Mouse (Mus musculus) megakaryocyte, embryonic 14.5 days (primary cell): ENCODE data around the gene Kifc5b.

ENCODE experiments used
- FLI1 ChIP-seq: IDR thresholded peaks from 2 replicates; pipeline ENCODE4 v1.6.1; 2012; ENCODE audit warnings: low read length, inconsistent platforms, mixed read lengths
- GATA1 ChIP-seq: IDR thresholded peaks from 3 replicates; pipeline ENCODE4 v1.6.1; 2012; ENCODE audit warnings: mixed read lengths, low read length, inconsistent platforms, borderline replicate concordance

DNA sequence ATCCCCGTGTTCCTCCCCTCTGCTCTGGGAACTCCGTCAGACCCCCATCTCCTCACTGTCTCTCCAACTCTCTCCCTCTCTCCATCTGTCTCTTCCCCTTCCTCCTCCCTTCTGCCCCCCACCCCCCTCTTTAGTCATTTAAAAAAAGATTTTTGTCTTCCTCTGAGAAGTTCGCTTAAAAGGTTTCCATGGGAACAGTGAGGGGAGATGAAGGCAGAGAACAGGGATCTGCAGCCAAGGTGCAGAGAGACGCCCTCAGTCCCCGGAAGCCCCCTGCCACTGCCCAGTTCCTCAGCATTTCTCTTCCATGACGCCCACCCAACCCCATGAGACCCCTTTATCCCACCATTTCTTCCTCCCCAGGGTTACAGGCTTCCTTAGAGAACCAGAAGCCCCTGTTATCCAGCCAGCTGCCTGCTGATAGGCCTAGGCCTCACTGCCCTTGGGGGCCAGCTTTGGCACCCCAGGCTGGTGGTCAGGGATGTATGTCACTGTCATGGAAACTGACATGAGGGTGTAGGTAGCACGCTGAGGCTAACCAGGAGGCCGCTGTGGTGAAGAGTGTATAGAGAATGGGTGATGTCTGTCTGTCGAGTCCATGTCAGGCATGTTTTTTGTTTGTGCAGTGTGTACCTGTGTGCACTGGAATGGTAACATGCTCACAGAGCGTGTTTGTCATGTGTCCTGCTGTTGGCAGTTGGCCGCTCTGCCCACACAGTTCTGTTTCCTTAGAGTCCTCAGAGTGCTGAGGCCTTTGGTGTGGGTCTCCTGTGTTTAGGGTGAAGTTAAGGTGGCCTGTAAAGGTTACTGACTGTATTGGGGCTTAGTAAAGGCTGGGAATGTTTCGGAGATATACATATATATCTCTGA is 30.6 kb downstream of the Kifc5b start:
- TF ChIP-seq GATA1 (no peak), FLI1 (no peak)
